ENCODE assay signal across 2 mouse cellular contexts in genomic region chr8:71780624-71781023, GRCm38 (mm10). TPM values are rescaled to one million over a fixed set of nuclear protein-coding genes. Genes with fewer than 3 reads are reported as not detected.
"Had no signal": no experiment of that assay in that cellular context is flagged by ENCODE, and none has a peak within 500 bp of the region (broad histone marks: within the 10 kb centered on the region; RNA-seq: fewer than 3 reads in every experiment).

No protein-coding gene starts in this region.

RNA-seq across cellular contexts. Expression of gene Fcho1, which starts 55.1 kb away (rescaled TPM):
- total RNA-seq: gastrocnemius, adult 2 months; gastrocnemius, postnatal 25 days had no signal
